Mouse (Mus musculus) liver, embryonic 14 days (tissue): ENCODE measurements around the gene Vmn2r73. TPM values are rescaled to one million over a fixed set of nuclear protein-coding genes. Genes with fewer than 3 reads are reported as not detected.

Source experiments
- polyA plus RNA-seq: library from polyadenylated mRNA; depleted of rRNA; stranded (reverse); fragments of >200 nt; gene quantifications from 2 replicates; pipeline ENCODE4 v1.2.3, GENCODE M21; 2012; rRNA removed

Gene Vmn2r73
- polyA plus RNA-seq, result not detected in 2 replicates

GRCm38 (mm10) chr7:85876166-85876565 is at the start of gene Vmn2r73:
Gene Vmn2r73 (minus strand): TSS chr7:85876266.

Other genes starting within 250 kb of the Vmn2r73 start
- gene Vmn2r72, start 121.2 kb downstream of the Vmn2r73 start, polyA plus RNA-seq, result not detected in 2 replicates
- not detected in 2 replicates for gene Vmn2r74, start 85.4 kb upstream of the Vmn2r73 start, polyA plus RNA-seq